Mouse (Mus musculus) testis, adult 2 months (tissue): ENCODE results near the gene Tnnt1.

Experiments
- CTCF ChIP-seq: fragments of 200-500 bp; IDR thresholded peaks from 2 replicates; pipeline ENCODE4 v1.5.1; 2012; ENCODE audit warnings: low read depth, mild to moderate bottlenecking, inconsistent platforms, low read length, moderate library complexity; ENCODE audit not compliant: control insufficient read depth, insufficient read depth, insufficient replicate concordance
- POLR2A ChIP-seq: fragments of 200-500 bp; IDR thresholded peaks from 2 replicates; pipeline ENCODE4 v1.6.1; 2012; ENCODE audit warnings: low read depth, mild to moderate bottlenecking, inconsistent platforms, low read length, moderate library complexity; ENCODE audit not compliant: control insufficient read depth

DNA sequence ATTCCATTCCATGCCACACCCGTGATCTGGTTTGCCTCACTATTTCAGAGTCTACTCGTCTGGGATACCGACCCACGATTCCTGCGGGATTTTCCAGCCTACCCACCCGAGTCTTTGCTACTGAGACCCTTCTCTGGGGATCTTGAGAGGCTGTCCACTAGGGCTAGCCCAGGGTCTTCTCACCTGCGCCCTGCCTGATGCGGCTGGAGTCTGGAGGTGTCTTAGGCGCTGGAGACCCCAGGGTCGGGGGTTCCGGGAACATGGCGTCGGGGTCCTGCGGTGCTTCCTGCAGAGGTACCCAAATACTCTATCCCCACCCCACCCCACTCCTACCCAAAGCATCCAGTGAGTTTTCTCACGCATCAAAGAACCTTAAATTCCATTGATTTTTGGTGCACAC, 29.9 kb upstream of the Tnnt1 start:
- TF ChIP-seq CTCF (no peak), POLR2A (no peak)
